Mouse (Mus musculus) heart, adult 11 months (tissue): Measurements from ENCODE around the gene Mcub.

Source experiments
- DNase-seq: peaks from one replicate; pipeline ENCODE4 v3.0.0; 2022

Gene Mcub

GRCm38 (mm10) chr3:129969432-129970395 lies at the start of gene Mcub:
Gene Mcub (minus strand): TSS chr3:129970206.
- DNase-seq: peak; percentile 97

DNA sequence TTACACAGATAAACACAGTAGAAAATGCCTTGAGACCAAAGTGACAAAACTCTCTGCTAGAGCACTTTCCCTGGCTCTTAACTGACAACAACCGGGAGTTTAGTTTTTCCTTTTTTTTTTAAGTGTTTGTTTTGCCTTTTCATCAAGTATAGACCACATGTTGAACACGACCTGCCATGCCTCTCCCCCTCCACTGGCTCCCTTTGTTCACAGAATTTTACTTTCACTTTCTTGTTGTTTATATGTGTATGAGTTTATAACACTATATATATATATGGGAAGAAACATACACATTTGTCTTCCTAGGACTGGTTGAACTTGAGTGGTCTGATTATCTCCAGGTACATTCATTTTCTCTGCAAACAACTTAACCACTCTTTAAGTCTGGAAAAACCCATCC lies 42.9 kb upstream of the Mcub start:
- DNase-seq: peak; percentile 37

DNA sequence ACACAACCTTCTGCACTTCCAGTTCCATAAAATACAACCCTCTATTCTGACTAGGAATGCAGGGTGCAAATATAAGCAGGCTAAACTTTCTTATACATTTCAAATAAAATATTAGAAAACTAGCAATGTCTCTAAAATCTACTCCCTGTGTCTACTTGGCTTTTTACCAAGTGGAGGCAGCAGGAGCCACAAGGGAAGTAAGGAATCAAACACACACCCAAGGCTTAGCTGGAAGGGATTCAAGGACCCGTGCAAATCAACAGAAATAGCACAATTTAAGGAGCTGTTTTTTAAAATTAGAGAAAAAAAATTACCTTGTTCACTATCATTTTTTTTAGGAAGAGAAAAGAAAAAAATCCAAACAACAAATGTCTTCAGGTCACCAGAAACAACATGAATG lies 41.2 kb upstream of the Mcub start:
- DNase-seq: peak; percentile 10

DNA sequence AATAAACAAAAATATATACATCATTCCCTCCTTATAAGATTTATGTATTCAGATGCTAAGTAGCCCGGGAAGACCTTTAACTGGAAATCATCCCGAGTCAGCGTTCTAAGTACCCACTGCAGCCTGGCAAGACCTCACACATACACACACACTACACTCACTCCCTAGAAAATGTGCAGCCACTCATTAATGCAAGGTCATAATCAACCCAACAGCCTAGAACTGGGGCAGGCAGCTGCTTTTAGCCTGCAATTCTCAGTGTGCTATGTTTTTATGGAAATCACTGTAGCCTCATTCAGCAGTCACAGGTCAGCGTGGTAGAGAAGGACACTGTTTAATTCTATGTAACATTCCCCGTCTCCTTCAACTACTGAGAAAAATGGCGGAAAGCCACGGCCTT lies 36.1 kb upstream of the Mcub start:
- DNase-seq: peak; percentile 58

DNA sequence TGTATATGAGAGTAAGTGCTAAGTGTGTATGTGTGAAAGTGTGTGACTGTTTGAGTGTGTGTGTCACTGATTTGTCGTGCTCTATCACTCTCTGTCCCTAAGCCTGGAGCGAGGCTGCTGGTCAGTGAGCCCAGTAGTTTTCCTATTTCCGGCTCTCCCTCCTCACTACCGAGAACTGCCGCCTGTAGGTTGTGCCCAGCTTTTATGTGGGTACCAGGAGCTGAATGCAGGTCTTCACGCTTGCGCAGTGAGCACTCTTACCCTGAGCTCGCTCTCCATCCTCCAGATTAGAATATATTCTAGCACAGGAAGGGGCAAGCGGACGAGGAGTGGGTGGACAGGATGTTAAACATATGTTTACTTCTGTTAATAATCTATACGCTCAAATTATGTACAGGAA lies 30.9 kb upstream of the Mcub start:
- peak; percentile 59 for DNase-seq

GRCm38 (mm10) chr3:129998526-129998925 lies 28.5 kb upstream of the Mcub start:
- DNase-seq: peak; percentile 72

GRCm38 (mm10) chr3:129998001-129998400 lies 28.0 kb upstream of the Mcub start:
- DNase-seq: peak; percentile 89

DNA sequence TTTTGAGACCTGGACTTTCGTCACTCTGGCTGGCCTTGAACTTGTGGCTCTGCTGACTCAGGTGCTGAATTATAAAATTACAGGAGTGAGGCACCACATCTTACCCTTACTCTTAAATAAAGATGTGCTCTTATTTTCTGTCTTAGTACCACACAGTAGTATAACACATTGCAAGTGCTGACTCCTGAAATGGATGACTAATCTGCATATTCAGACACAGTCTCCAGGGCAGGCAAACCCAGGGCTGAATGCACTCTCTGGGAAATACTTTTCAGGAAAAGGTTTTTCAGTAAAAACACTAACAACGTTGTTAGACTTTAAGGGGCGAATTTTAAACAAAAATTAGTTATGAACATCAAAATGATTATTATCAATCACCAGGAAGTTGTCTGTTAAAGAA lies 27.3 kb upstream of the Mcub start:
- DNase-seq: no peak

GRCm38 (mm10) chr3:129987297-129987696 lies 17.3 kb upstream of the Mcub start:
- peak; percentile 86 for DNase-seq

DNA sequence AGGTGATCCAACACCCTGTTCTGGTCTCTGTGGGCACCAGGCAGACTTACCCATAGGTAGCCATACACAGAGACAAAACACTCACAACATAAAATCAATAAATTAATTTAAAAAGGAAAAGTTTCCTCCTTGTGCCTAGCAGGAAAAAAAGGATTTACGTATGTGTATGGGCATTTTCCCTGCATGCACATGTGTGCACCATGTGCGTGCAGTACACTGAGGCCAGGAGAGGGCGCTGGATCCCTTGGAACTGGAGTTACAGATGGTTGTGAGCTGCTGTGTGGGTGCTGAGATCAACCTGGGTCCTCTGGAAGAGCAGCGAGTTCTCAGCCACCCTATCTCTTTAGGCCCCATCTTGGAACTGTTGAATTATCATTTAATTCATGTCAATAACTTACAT lies 15.3 kb upstream of the Mcub start:
- peak; percentile 53 for DNase-seq

DNA sequence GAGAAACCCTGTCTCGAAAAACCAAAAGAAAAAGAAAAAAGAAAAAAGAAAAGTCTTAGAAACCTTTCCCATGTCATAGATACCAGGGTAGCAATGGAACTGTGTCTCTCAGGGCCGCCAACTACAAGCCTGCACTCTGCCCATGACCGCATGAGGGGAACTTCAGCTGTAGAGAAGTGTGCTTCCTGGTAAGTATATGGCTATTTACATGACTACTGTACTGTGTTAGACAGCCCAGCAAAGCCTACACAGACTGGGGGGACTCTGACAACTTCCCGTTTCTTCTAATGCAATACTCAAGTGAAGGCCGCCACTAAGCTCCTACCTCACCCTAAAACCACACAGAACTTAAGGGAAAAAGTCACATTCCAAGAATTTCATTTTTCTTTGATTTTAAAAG lies 14.8 kb upstream of the Mcub start:
- peak; percentile 89 for DNase-seq

- peak; percentile 77 for DNase-seq
Observed at GRCm38 (mm10) chr3:129982271-129982670, 12.3 kb upstream of the Mcub start.

DNA sequence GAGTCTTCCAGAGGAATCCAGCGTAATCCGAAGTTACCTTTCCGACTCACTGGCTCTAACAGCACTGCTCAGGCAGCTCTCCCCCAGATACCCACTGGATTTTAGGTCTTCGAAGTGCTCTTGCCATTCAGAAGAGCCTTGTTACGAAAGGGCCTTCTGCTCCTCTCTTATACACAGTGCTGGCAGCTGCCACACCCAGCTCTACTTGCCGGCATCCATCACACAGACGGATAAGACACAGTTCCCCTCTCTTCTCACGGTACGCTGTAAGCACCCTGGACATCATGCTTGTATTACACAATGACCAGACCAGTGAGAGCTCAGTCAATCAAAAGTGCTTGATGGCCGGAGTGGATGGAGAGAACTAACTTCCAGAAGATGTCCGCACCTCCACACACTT lies 11.8 kb upstream of the Mcub start:
- peak; percentile 64 for DNase-seq

- DNase-seq: no peak
Observed at GRCm38 (mm10) chr3:129979510-129979909, 9.5 kb upstream of the Mcub start.

GRCm38 (mm10) chr3:129978716-129979115 lies 8.7 kb upstream of the Mcub start:
- DNase-seq: peak; percentile 68

- DNase-seq: no peak
Observed at GRCm38 (mm10) chr3:129976317-129976716, 6.3 kb upstream of the Mcub start.

- peak; percentile 88 for DNase-seq
Observed at GRCm38 (mm10) chr3:129970529-129971515, 816 bp upstream of the Mcub start.

DNA sequence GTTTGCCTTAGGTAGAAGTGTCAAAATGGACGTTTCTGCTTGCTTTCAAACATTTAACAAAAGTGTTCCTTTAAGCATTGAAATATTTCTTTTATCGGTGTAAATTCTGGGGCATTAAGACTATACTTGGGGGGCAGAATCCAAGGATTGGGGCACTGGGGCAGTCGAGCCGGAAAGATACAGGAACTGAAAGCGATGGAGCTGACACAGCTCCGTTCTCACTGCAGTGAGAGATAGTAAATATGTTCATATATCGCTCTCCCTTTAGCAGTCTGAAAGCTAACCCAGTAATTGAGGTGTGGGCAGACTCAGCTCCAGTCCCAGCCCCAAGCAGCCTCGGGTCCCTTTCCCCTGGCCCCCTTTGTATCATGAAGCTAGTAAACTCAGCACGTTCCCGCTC lies 975 bp downstream of the Mcub start:
- DNase-seq: no peak

DNA sequence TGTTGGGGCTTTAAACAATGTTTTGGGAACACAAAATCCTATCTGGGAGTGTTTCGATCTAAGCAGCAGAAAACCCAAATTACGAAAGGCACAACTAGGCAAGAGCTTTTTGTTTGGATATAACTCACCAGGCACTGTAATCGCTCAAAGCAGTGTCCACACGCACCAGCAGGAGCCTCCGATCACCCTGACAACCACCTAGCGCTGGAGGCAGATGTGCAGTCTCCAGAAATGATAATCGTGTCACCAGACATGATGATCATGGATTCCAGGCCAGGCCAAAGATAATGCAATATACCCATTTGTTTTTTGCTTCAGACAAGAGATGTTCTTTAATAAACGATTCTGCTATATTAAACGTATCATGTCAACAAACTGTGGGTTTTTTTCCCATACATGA lies 2.1 kb downstream of the Mcub start:
- peak; percentile 24 for DNase-seq

DNA sequence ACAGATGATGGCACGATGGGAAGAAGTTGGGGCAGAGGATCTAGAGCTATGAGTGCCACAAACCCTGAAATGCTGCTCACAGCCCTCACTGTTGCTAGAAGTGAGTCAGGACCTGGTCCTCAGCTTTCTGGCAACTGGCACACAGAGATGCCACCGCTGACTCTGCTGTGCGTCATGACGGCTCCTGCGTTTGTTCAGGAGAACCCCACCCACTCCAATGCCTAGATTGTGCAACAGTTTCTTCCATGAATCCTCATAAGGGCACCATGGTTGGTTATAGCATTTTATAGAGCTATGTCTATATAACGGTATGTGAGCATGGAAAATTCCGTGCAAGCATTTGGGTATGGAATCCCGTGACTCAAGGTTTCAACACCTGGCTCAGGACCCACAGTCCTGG lies 5.3 kb downstream of the Mcub start:
- peak; percentile 69 for DNase-seq

GRCm38 (mm10) chr3:129962533-129962932 lies 7.5 kb downstream of the Mcub start:
- peak; percentile 57 for DNase-seq

DNA sequence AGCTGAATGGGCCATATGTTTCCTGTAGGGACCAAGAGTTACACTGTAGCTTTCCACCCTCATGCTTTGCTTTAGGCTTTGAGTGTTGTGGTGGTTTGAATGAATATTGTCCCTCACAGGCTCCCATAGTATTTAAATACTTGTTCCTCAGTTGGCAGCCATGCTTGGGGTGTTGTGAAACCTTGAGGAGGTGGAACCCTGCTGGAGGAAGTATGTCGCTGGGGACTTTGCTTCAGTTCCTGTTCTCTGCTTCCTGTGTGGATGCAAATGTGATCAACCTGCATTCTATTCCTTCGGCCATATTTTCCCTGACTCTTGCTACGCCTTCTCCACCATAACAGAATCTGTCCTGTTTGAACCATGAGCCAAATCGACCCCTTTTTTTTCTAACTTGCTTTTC lies 16.7 kb downstream of the Mcub start:
- DNase-seq: peak; percentile 28

DNA sequence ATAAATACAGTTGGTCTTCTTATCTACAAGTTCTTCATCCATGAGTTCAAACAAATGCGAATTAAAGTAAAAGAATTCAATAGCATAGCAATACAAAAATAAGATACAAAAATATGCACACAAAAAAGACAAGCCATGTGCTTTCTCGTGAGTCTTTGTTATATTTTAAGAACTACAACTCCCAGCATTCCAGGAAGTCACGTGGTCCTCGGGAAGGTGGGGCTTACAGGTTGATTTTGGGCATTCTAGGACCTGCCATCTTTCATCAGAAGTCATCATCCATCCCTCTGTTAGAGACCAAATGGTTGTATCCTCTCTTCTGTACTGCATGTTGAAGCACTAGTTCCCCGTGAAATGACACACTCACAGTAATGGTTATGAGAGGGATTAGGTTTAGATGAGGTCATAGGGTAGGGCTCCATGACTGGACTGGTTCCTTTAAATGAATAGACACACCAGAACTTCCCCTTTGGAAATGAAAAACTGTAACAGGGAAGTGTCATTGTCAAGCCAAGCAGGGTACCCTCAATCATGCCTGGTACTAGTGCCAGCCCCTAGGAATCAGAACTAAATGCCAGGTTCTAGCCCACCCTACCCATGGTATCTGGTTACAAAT lies 20.7 kb downstream of the Mcub start:
- peak; percentile 89 for DNase-seq
